Mouse (Mus musculus): ENCODE measurements around the gene Fam169a. TPM values are rescaled to one million over a fixed set of nuclear protein-coding genes. Genes with fewer than 3 reads are reported as not detected.

Fam169a gene
- polyA plus RNA-seq, 2 experiments from 2014 or later: 0.56 to 0.71 TPM

Other genes with a start within 250 kb of the Fam169a start
- gene Gcnt4, start 142.6 kb upstream of the Fam169a start, polyA plus RNA-seq (2017; shearing (Covaris generic)): not detected
- not detected for gene 1700029F12Rik, start 32.9 kb upstream of the Fam169a start, polyA plus RNA-seq (2017; shearing (Covaris generic))
- 1 to 10 TPM; 5.1 to 9.7 TPM for gene Gm6169, start 32.0 kb downstream of the Fam169a start, polyA plus RNA-seq (2017; shearing (Covaris generic))
- gene Gfm2, start 70.7 kb downstream of the Fam169a start, polyA plus RNA-seq (2017; shearing (Covaris generic)): 10 to 100 TPM; 38.3 to 42.6 TPM
- gene Nsa2, start 70.7 kb downstream of the Fam169a start, polyA plus RNA-seq (2017; shearing (Covaris generic)): 100 to 1,000 TPM; 119 to 163 TPM
- 10 to 100 TPM; 76.8 to 77.4 TPM for gene Hexb, start 131.1 kb downstream of the Fam169a start, polyA plus RNA-seq (2017; shearing (Covaris generic))
- gene Enc1, start 173.8 kb downstream of the Fam169a start, polyA plus RNA-seq (2017; shearing (Covaris generic)): 1 to 10 TPM; 3.0 to 3.8 TPM